Mouse (Mus musculus) hindbrain, embryonic 15.5 days (tissue): ENCODE results near the gene Chsy1. TPM values are rescaled to one million over a fixed set of nuclear protein-coding genes. Genes with fewer than 3 reads are reported as not detected.

ENCODE experiments used
- ATAC-seq: fragments of 200-750 bp; cut with Nextera tagmentation; 2 replicates; pipeline ENCODE4 v1.8.0; 2017; ENCODE audit warnings: low read depth, moderate number of reproducible peaks, moderate TSS enrichment; ENCODE audit not compliant: low FRiP score
- H3K27ac ChIP-seq: fragments of 300-500 bp; sonication (generic); replicated peaks from 2 replicates; pipeline ENCODE4 v1.5.1; 2015; ENCODE audit warnings: mild to moderate bottlenecking, inconsistent platforms
- H3K27me3 ChIP-seq: fragments of 300-500 bp; sonication (generic); 2 replicates; pipeline ENCODE4 v1.6.1; 2015; ENCODE audit warnings: control low read depth, inconsistent platforms
- H3K36me3 ChIP-seq: fragments of 300-500 bp; sonication (generic); 2 replicates; pipeline ENCODE4 v1.6.1; 2015; ENCODE audit warnings: control low read depth, inconsistent platforms
- H3K4me1 ChIP-seq: fragments of 300-500 bp; sonication (generic); replicated peaks from 2 replicates; pipeline ENCODE4 v1.6.1; 2015; ENCODE audit warnings: control low read depth, inconsistent platforms
- H3K4me2 ChIP-seq: fragments of 300-500 bp; sonication (generic); 2 replicates; pipeline ENCODE4 v1.6.1; 2015; ENCODE audit warnings: moderate library complexity, mild to moderate bottlenecking, inconsistent platforms
- H3K4me3 ChIP-seq: fragments of 300-500 bp; sonication (generic); 2 replicates; pipeline ENCODE4 v1.5.1; 2015; ENCODE audit warnings: mild to moderate bottlenecking, inconsistent platforms
- H3K9ac ChIP-seq: fragments of 300-500 bp; sonication (generic); 2 replicates; pipeline ENCODE4 v1.6.1; 2015; ENCODE audit warnings: inconsistent platforms
- H3K9me3 ChIP-seq: fragments of 300-500 bp; sonication (generic); 2 replicates; pipeline ENCODE4 v1.6.1; 2016; ENCODE audit warnings: control low read depth, inconsistent platforms
- WGBS: fragments of 180-500 bp; shearing (Covaris S2); methylation state at CpG from one replicate; pipeline ENCODE4 v1.1.7; 2015; 5-methylcytosine and 5-hydroxymethylcytosine counted together
- polyA plus RNA-seq: library from polyadenylated mRNA; unstranded; fragments of >200 nt; fragmentation: Nextera tagmentation; extraction: Ambion mirVana; gene quantifications from 2 replicates; pipeline ENCODE4 v1.2.1, GENCODE M21; 2015

Chsy1 gene
- polyA plus RNA-seq, 1 experiment from 2014 or later = 9.2 TPM

- Histone ChIP-seq H3K4me1 (peaks cover 15% of the 10 kb centered on the region), H3K27ac (no peak overlapping the region; the same call in 1 of the 2 replicates), H3K4me3 (no peak overlapping the region), H3K36me3 (no peaks in the 10 kb centered on the region), H3K4me2 (no peak overlapping the region), H3K9ac (no peak overlapping the region), H3K27me3 (no peaks in the 10 kb centered on the region), H3K9me3 (no peaks in the 10 kb centered on the region)
- 58% methylated on average over 9 of the region's 9 CpGs for WGBS
- no peak for ATAC-seq
These were observed 55.2 kb downstream of the Chsy1 start for GRCm38 (mm10) chr7:66164427-66165031.

GRCm38 (mm10) chr7:66165036-66165798 is 55.9 kb downstream of the Chsy1 start:
- no peak overlapping the region for H3K4me2 ChIP-seq
- H3K36me3 ChIP-seq = no peaks in the 10 kb centered on the region
- H3K9ac ChIP-seq = no peak overlapping the region
- peaks cover 15% of the 10 kb centered on the region for H3K4me1 ChIP-seq
- peak overlapping the region; percentile 7; the same call in 1 of the 2 replicates for H3K27ac ChIP-seq
- ATAC-seq = peak; percentile 49; the same call in 1 of the 2 replicates
- whole genome bisulfite sequencing = 39% methylated on average over 5 of the region's 5 CpGs
- H3K27me3 ChIP-seq = no peaks in the 10 kb centered on the region
- H3K9me3 ChIP-seq = no peaks in the 10 kb centered on the region
- H3K4me3 ChIP-seq = no peak overlapping the region

- no peak for ATAC-seq
- peaks cover 15% of the 10 kb centered on the region for H3K4me1 ChIP-seq
- no peak overlapping the region for H3K4me3 ChIP-seq
- H3K9ac ChIP-seq = no peak overlapping the region
- peaks cover 13% of the 10 kb centered on the region for H3K36me3 ChIP-seq
- H3K4me2 ChIP-seq = no peak overlapping the region
- no peaks in the 10 kb centered on the region for H3K27me3 ChIP-seq
- no peaks in the 10 kb centered on the region for H3K9me3 ChIP-seq
- H3K27ac ChIP-seq = no peak overlapping the region
- 90% methylated on average over 7 of the region's 7 CpGs for WGBS
These were observed 59.6 kb downstream of the Chsy1 start for GRCm38 (mm10) chr7:66168877-66169276.

- H3K9me3 ChIP-seq = no peaks in the 10 kb centered on the region
- no peak for ATAC-seq
- H3K9ac ChIP-seq = no peak overlapping the region
- peaks cover 12% of the 10 kb centered on the region for H3K4me1 ChIP-seq
- WGBS = 86% methylated on average over 6 of the region's 6 CpGs
- no peaks in the 10 kb centered on the region for H3K27me3 ChIP-seq
- no peak overlapping the region for H3K4me2 ChIP-seq
- peaks cover 13% of the 10 kb centered on the region for H3K36me3 ChIP-seq
- H3K27ac ChIP-seq = no peak overlapping the region
- H3K4me3 ChIP-seq = no peak overlapping the region
These were observed 60.2 kb downstream of the Chsy1 start for GRCm38 (mm10) chr7:66169476-66169875.

- WGBS = 94% methylated on average over 27 of the region's 27 CpGs
These were observed 61.6 kb downstream of the Chsy1 start for GRCm38 (mm10) chr7:66170802-66171505.

GRCm38 (mm10) chr7:66175738-66176137 is 66.4 kb downstream of the Chsy1 start:
- 91% methylated on average over 6 of the region's 6 CpGs for WGBS
- Histone ChIP-seq H3K9ac (no peak overlapping the region), H3K4me1 (no peaks in the 10 kb centered on the region), H3K4me2 (no peak overlapping the region), H3K4me3 (no peak overlapping the region), H3K36me3 (peaks cover 11% of the 10 kb centered on the region), H3K9me3 (no peaks in the 10 kb centered on the region), H3K27ac (no peak overlapping the region), H3K27me3 (no peaks in the 10 kb centered on the region)
- ATAC-seq = no peak

More at GRCm38 (mm10) chr7:66170802-66171505, 61.6 kb downstream of the Chsy1 start:
- H3K9me3 ChIP-seq = no peaks in the 10 kb centered on the region
- H3K27me3 ChIP-seq = no peaks in the 10 kb centered on the region
- no peak for ATAC-seq
- H3K4me1 ChIP-seq = no peaks in the 10 kb centered on the region
- H3K36me3 ChIP-seq = peaks cover 13% of the 10 kb centered on the region
- no peak overlapping the region for H3K27ac ChIP-seq
- no peak overlapping the region for H3K9ac ChIP-seq
- no peak overlapping the region for H3K4me3 ChIP-seq
- no peak overlapping the region for H3K4me2 ChIP-seq

GRCm38 (mm10) chr7:66176256-66176655 is 66.9 kb downstream of the Chsy1 start:
- Histone ChIP-seq H3K9ac (no peak overlapping the region), H3K36me3 (peaks cover 6% of the 10 kb centered on the region), H3K4me2 (no peak overlapping the region), H3K4me3 (no peak overlapping the region), H3K4me1 (no peaks in the 10 kb centered on the region), H3K27ac (no peak overlapping the region), H3K9me3 (no peaks in the 10 kb centered on the region), H3K27me3 (no peaks in the 10 kb centered on the region)
- ATAC-seq = no peak
- WGBS = 93% methylated on average over 4 of the region's 4 CpGs

- no peak overlapping the region for H3K27ac ChIP-seq
- no peak overlapping the region for H3K4me3 ChIP-seq
- H3K4me2 ChIP-seq = no peak overlapping the region
- WGBS = 89% methylated on average over 4 of the region's 4 CpGs
- no peaks in the 10 kb centered on the region for H3K4me1 ChIP-seq
- no peaks in the 10 kb centered on the region for H3K36me3 ChIP-seq
- H3K27me3 ChIP-seq = no peaks in the 10 kb centered on the region
- no peak overlapping the region for H3K9ac ChIP-seq
- no peak for ATAC-seq
- H3K9me3 ChIP-seq = no peaks in the 10 kb centered on the region
These were observed 67.6 kb downstream of the Chsy1 start for GRCm38 (mm10) chr7:66176929-66177328.

GRCm38 (mm10) chr7:66178101-66178500 is 68.8 kb downstream of the Chsy1 start:
- Histone ChIP-seq H3K4me2 (no peak overlapping the region), H3K27ac (no peak overlapping the region), H3K4me1 (no peaks in the 10 kb centered on the region), H3K9ac (no peak overlapping the region), H3K4me3 (no peak overlapping the region), H3K27me3 (no peaks in the 10 kb centered on the region), H3K36me3 (no peaks in the 10 kb centered on the region), H3K9me3 (no peaks in the 10 kb centered on the region)
- 82% methylated on average over 6 of the region's 6 CpGs for WGBS
- no peak for ATAC-seq

GRCm38 (mm10) chr7:66179120-66179581 is 69.8 kb downstream of the Chsy1 start:
- H3K36me3 ChIP-seq = no peaks in the 10 kb centered on the region
- H3K4me3 ChIP-seq = no peak overlapping the region
- H3K9me3 ChIP-seq = no peaks in the 10 kb centered on the region
- WGBS = 59% methylated on average over 10 of the region's 10 CpGs
- H3K27me3 ChIP-seq = no peaks in the 10 kb centered on the region
- no peaks in the 10 kb centered on the region for H3K4me1 ChIP-seq
- no peak overlapping the region for H3K4me2 ChIP-seq
- H3K27ac ChIP-seq = no peak overlapping the region
- H3K9ac ChIP-seq = no peak overlapping the region
- no peak for ATAC-seq

- Histone ChIP-seq H3K27me3 (no peaks in the 10 kb centered on the region), H3K9ac (no peak overlapping the region), H3K4me1 (no peaks in the 10 kb centered on the region), H3K27ac (no peak overlapping the region), H3K9me3 (no peaks in the 10 kb centered on the region), H3K4me3 (no peak overlapping the region), H3K36me3 (no peaks in the 10 kb centered on the region), H3K4me2 (no peak overlapping the region)
- WGBS = 81% methylated on average over 7 of the region's 7 CpGs
- ATAC-seq = no peak
These were observed 70.4 kb downstream of the Chsy1 start for GRCm38 (mm10) chr7:66179711-66180110.

GRCm38 (mm10) chr7:66180260-66180659 is 70.9 kb downstream of the Chsy1 start:
- Histone ChIP-seq H3K4me2 (no peak overlapping the region), H3K9me3 (no peaks in the 10 kb centered on the region), H3K27ac (no peak overlapping the region), H3K36me3 (no peaks in the 10 kb centered on the region), H3K4me3 (no peak overlapping the region), H3K9ac (no peak overlapping the region), H3K27me3 (no peaks in the 10 kb centered on the region), H3K4me1 (no peaks in the 10 kb centered on the region)
- no peak for ATAC-seq
- WGBS = 93% methylated on average over 3 of the region's 3 CpGs
